Mouse (Mus musculus): ENCODE measurements around the gene Foxred2.

Gene Foxred2

GRCm38 (mm10) chr15:77914507-77914906 is 42.0 kb downstream of the Foxred2 start:
- DNase-seq: no peak

- DNase-seq: no peak
Measured at GRCm38 (mm10) chr15:77913054-77913453, 43.5 kb downstream of the Foxred2 start.

GRCm38 (mm10) chr15:77912585-77912984 is 43.9 kb downstream of the Foxred2 start:
- DNase-seq: no peak

- DNase-seq: no peak
Measured at GRCm38 (mm10) chr15:77912048-77912447, 44.5 kb downstream of the Foxred2 start.

GRCm38 (mm10) chr15:77911065-77911464 is 45.5 kb downstream of the Foxred2 start:
- no peak for DNase-seq

GRCm38 (mm10) chr15:77907646-77908518 is 48.6 kb downstream of the Foxred2 start:
- DNase-seq: no peak

- DNase-seq: no peak
Measured at GRCm38 (mm10) chr15:77906545-77906944, 50.0 kb downstream of the Foxred2 start.

GRCm38 (mm10) chr15:77906081-77906480 is 50.4 kb downstream of the Foxred2 start:
- DNase-seq: no peak

- peak; percentile 42 to 43 for DNase-seq
Measured at GRCm38 (mm10) chr15:77905275-77905970, 51.1 kb downstream of the Foxred2 start.

GRCm38 (mm10) chr15:77904363-77904892 is 52.1 kb downstream of the Foxred2 start:
- DNase-seq: no peak

- no peak for DNase-seq
Measured at GRCm38 (mm10) chr15:77903176-77903575, 53.3 kb downstream of the Foxred2 start.

GRCm38 (mm10) chr15:77894926-77895325 is 61.6 kb downstream of the Foxred2 start:
- no peak for DNase-seq

GRCm38 (mm10) chr15:77893292-77893691 is 63.2 kb downstream of the Foxred2 start:
- DNase-seq: no peak

GRCm38 (mm10) chr15:77892420-77892819 is 64.1 kb downstream of the Foxred2 start:
- no peak for DNase-seq

- DNase-seq: no peak
Measured at GRCm38 (mm10) chr15:77891766-77892165, 64.8 kb downstream of the Foxred2 start.

Measured in cerebellum, postnatal 14 days (tissue).